Mouse (Mus musculus): ENCODE measurements around the gene Man2a2.
"Not testable (repeated sequence)": the region's sequence is repeated elsewhere in the genome, so short reads cannot be mapped to it uniquely, and the experiment has no call there.

Gene Man2a2

DNA sequence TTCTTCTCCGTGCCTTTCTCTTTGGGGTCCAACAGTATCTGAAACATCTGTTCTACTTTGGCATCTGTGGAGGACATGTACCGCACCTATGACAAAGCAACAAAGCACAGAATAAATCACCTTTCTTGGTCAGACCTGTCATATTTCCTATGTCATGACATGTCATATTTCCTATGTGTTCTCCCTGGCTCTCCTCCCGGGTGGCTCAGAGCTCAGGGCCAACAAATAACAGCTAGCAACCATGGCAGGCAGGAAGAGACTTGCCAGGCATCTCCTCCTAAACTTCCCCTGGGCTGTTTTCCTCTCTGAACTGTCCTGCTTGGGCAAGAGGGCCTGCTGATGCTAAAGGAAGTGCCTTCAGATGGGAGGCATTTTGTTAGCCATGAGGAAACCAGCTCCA, 34.2 kb downstream of the Man2a2 start:
- no peak for DNase-seq (ENCODE audit: low spot score)

DNA sequence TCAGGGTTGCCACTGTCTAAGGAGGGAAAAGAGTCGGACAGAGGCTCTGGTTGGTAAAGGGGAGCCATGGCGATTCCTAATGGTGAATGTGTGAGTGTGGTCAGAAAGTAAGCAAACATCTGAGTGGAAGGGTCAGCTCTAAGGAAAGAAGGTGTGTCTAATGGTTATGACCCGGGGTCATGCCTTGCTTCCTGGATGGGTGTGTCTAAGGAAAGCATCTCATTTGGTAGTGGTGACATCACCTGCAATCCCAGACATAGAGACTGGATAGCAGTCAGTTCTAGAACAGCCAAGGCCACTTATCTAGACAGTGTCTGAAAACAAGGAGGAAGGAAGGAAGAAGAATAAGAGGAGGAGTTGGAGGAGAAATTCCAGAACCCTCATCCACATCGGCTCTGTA, 36.3 kb downstream of the Man2a2 start:
- no peak for DNase-seq (ENCODE audit: low spot score)

DNA sequence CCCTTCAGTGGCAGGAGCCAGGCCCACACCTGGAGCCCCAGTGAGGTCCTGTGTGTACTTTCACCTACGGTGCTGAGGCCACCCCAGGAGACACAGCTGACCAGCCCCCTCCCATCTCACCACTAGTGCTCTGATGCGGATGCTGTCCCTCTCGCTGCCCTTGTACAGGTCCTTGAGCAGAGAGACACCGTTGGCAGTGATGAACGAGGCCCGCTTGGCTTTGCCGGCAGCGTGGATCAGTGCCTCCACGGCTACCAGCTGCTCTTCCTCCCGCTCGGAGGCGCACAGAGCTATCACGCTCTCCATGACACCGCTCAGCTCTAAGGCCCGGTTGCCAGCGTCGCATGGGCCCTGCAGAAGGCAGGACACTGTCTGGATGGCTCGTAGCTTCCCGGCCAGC, 39.7 kb downstream of the Man2a2 start:
- DNase-seq (ENCODE audit: low spot score) = no peak

DNA sequence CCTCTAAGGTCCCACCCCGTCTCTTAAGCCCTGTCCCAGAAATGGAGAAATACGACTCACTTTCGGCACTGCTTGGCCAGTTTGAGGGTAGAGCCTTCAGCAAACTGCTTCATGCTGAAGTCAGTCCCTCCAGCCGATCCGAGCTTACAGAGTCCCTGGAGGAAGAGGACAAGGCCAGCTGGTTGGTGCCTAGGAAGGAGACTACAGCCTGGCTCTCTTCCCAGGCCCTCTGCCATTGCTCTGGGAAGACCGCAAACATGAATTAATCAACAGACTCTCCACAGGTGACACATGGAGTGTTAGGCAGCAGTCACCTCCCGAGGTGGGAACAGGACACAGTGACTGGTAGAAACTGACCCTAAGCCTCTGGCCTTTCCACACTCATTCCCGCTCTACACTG, 40.9 kb downstream of the Man2a2 start:
- DNase-seq (ENCODE audit: low spot score) = no peak

DNA sequence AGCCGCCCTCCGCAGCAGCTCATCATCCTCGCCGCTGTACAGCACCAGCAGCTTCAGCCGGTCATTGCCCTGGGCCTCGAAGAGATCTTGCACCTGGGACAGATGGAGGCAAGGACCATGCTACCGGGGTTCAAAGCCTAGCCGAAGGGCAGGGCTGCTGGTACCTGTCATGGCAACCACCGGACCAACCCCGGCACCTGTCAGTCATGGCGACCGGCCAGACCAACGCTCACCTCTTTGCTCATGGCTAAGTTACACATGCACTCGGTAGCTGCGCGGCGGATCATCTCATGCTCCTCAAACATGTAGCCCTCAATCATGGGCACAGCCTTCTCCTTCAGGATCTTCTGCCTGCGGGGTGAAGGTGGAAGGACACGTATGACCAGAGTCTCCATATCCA, 45.1 kb downstream of the Man2a2 start:
- DNase-seq (ENCODE audit: low spot score) = no peak

DNA sequence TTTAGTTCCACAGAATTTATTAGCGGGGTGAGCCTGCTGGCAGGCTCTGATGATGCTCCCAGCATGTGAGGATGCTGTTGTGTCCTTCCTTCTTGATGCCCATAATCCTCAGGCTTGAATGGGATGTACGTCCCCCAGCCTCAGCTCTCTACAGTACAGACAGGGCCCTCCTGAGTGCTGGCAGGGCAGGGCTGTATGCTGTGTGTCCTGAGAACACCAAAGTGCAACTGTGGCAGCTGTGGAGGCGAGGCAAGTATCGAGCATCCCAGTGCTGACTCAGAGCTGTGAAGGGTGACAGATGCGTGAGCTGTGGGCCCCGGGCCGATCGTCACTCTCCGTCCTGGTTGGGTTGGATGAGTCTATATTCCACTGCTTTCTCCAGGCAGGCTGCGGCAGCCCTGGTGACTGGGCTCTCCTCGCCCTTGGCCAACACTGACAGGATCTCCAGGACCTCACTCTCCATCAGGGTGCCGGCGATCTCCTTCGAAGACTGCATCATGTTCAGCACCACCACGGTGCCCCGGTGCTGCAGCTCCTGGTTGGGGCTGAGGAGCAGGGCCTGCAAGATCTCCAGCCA, 45.8 kb downstream of the Man2a2 start:
- no peak for DNase-seq (ENCODE audit: low spot score)

DNA sequence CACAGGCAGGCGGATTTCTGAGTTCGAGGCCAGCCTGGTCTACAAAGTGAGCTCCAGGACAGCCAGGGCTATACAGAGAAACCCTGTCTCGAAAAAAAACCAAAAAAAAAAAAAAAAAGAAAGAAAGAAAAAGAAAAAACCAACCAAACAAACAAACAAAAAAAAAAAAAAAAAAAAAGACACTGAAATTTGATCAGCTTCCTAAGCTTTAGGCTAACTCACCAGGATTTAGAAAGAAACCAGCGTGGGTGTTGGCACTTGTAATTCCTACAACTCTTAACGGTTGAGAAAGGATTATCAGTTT, 46.4 kb downstream of the Man2a2 start:
- DNase-seq (ENCODE audit: low spot score) = not testable (repeated sequence)

DNA sequence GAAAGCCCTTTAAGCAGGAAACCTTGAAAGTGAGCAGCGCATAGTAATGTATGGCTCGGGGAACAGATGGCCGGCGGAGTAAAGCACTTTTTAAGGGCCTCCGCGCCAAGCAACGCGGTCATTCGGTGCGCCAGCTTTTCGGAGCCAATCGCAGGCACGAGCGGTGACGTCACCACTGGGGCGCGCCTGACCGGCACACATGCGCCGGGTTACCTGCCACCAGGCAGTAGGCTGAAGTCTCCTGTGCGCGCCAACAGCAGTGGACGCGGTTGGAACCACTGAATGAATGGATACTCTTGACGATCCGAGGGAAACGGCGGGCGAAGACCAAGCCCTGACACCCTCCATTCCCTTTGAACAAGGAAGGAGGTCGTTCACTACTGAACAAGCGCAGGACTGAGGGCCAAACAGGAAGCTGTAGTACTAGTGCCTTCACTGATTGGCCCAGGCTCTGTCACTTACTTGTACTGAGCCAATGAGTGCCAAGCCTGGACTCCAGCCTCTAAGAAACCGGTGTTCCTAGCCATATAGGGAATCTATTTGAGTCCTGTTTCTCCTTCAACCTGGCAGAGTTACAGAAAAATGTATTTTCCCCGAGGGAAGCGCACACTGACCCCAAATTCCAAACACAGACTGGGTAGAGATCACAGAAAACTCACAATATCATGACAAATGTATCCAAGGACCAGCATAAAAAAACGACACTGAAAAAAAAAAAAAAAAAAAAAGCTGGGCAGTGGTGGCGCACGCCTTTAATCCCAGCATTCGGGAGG, 46.9 kb downstream of the Man2a2 start, which contains the start of gene Rccd1:
Rccd1 (minus strand) TSS at position 412 of the 773 bp plus-strand sequence.
- peak; percentile 88 for DNase-seq (ENCODE audit: low spot score)

DNA sequence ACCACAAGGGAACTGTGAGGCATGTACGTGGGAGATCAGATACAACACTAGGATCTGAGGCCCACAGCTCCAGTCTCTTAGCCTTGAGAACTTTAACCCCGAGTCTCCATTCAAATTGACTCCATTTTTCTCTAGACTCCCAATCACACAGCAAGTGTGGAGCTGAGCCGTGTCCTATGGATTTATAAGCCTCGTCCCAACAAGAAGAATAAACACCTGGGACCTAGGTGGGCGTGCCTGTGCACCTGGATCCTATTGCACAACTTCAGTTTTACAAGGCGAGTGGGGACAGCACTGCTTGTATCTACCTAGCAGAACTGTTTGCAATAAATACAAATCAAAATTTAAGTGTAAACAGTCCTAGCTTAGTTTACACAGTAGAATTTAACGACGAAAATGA, 47.8 kb downstream of the Man2a2 start:
- no peak for DNase-seq (ENCODE audit: low spot score)

DNA sequence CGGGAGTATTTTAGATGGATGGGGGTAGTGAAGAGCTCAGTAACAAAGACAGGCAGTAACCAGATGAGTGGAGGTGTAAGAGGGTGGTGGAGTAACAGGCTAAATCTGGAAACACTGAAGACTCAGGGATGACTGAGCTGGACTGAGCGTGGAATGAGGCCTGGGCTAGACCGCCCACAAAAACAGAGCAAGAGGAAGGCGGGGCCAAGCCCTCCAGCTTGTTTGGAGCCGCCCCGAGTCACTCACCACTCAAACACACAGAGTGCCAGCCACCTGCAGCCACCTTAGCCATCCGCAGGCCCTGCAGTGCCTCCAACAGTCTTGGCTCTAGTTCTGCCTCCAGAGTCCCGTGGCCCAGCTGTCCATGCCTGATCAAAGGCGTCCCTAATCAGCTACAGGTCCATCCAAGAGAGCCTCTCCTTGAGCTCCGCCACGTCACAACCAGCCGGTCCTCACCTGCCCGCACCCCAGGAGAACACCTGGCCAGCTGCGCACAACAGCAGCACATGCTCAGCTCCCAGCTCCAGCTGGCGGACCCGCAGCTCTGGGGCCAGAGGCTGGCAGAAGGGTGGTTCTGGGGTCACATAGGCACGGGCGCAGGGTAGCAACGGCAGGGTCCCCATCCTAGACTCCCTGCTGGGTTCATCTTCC, 51.2 kb downstream of the Man2a2 start:
- DNase-seq (ENCODE audit: low spot score) = no peak

DNA sequence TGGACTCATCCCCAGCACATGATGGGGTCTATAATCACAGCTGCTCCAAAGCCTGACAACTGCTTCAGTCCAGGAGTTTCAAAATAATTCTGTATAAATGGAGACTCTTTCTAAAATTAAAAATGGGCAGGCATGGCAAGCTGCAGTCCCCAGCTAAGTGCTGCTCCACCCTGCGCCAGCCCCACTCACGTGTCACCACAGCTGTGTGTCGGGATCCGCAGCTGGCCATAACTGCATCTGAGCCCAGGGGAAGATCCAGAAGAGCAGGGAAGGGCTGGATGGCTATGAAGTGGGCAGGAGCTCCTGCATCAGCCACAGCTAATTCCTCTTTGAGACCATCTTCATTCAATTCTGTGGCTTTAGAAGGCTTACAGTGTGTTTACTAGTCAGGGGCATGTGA, 52.5 kb downstream of the Man2a2 start:
- DNase-seq (ENCODE audit: low spot score) = no peak

DNA sequence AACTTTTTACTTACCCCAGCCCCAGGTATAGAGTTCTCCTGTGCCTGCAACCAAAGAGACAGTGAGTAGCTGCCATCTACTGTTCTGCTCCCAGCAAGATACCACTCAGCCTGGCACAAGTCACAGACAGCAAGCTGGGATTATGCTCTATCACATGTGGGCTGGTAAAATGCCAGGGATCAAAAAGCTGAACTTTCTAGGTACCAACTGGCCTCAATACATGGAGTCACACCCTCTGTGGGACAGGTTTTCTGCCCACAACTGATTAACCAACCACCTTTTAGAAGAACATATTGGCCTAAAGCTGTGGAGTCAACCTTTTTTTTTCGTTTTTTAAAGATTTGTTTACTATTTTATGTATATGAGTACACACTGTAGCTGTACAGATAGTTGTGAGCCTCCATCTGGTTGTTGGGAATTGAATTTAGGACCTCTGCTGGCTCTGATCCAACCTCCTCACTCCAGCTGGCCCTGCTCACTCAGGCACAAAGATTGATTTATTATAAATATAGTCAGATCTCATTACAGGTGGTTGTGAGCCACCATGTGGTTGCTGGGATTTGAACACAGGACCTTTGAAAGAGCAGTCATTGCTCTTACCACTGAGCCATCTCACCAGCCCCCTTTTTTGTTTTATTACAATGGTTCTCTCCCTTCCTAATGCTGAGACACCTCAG, 53.6 kb downstream of the Man2a2 start:
- no peak for DNase-seq (ENCODE audit: low spot score)

DNA sequence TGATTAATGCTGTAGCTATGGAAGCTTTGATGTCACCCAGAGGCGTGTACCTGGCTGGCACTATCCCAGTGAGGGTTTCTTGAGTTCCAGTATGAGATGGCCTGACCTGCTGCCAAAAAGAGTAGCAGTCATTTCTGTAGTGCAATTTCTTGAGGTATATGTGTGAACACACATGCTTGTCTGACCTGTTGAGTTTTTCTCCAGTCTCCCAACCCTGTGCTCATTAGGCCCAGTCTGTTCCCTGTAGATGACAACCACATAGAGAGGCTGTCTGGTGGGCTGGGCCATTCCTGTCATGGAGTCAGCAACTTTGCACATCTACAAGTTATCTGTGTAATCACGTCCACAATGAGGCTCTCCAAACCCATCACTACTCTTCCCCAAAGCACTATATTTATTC, 55.4 kb downstream of the Man2a2 start:
- DNase-seq (ENCODE audit: low spot score) = no peak

DNA sequence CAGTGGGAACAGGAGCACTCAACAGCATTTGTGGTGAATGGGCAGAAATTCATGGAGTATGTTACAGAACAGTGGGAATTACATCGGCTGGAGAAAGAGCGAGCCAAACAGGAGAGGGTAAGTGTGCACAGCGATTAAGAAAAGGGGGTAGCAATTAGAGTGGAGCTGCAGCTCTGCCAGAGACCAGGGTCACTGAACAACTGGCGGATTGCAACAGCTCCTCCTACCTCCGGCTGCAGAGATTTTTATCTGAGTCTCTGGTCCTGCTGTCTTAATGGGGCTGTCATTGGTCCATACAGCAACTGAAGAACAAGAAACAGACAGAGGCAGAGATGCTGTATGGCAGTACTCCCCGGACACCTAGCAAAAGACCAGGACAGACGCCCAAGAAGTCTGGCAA, 60.4 kb downstream of the Man2a2 start:
- no peak for DNase-seq (ENCODE audit: low spot score)

DNA sequence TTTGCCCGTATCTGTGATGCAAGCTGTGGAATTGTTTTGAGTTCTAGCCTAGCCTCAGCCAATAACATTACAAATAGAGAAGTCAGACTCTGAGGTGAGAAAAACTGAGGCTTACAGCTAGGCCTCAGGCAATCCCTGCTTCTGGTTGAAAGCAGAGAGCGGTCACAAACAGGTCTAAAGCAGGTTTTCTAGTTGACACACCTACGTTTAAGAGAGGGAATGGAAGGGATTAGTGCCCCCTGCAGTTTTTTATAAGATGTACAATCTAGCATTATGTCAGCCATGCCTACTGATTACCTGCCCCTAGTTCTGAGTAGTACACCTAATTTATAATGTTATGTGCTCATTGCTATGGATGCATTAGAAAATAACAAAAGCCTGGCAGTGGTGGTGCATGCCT, 63.4 kb downstream of the Man2a2 start:
- DNase-seq (ENCODE audit: low spot score) = no peak

DNA sequence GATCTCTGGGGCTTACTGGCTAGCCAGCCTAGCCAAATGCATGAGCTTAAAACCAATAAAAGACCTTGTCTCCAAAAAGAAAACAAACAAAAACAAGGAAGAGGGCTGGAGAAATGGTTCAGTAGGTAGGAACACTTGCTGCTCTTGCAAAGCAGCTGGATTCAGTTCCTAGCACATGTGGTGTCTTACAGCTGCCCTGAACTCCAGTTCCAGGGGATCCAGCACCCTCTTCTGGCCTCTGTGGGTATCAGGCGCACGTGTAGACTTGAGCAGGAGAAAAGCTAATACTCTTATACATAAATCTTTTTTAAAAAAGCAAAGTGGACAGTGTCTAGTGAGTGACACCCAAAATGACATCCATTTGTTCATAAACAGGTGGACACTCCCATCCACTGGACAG, 69.7 kb downstream of the Man2a2 start:
- DNase-seq (ENCODE audit: low spot score) = no peak

DNA sequence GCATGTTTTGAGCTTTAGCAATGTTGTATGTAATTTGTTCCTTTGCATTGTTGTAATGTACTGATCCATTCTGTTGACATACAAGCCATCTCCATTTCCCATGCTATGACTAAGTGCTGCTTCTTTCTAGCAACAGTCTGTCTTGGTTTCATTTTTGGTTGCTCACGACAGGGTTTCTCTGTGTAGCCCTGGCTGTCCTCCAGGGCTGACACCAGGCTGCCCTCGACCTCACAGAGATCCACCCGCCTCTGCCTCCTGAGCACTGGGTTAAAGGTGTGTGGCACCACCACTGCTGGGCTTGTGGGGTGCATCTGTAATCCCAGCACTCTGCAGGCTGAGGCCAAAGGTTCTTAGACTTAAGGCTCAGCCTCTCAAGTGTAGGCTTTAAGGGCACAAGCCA, 71.6 kb downstream of the Man2a2 start:
- no peak for DNase-seq (ENCODE audit: low spot score)

All from ovary, adult 18-20 months (tissue).